Mouse (Mus musculus) thymus, adult 2 months (tissue): Measurements from ENCODE around the gene Gm17482. TPM values are rescaled to one million over a fixed set of nuclear protein-coding genes. Genes with fewer than 3 reads are reported as not detected.

Source experiments
- DNase-seq: peaks from one replicate; pipeline ENCODE4 v3.0.0; 2021
- H3K27ac ChIP-seq: fragments of 200-500 bp; 2 replicates; pipeline ENCODE4 v1.5.1; 2012; ENCODE audit warnings: low read length, control low read depth; ENCODE audit not compliant: control insufficient read depth, insufficient read depth
- H3K27me3 ChIP-seq: fragments of 200-500 bp; 2 replicates; pipeline ENCODE4 v1.6.1; 2012; ENCODE audit warnings: mild to moderate bottlenecking, low read length, moderate library complexity, mixed read lengths; ENCODE audit not compliant: control insufficient read depth, insufficient read depth
- H3K36me3 ChIP-seq: fragments of 200-500 bp; 2 replicates; pipeline ENCODE4 v1.6.1; 2012; ENCODE audit warnings: mild to moderate bottlenecking, low read length, moderate library complexity; ENCODE audit not compliant: control insufficient read depth, insufficient read depth
- H3K4me1 ChIP-seq: fragments of 200-500 bp; replicated peaks from 2 replicates; pipeline ENCODE4 v1.6.1; 2012; ENCODE audit warnings: low read length; ENCODE audit not compliant: control insufficient read depth, insufficient read depth
- H3K4me3 ChIP-seq: fragments of 200-500 bp; 2 replicates; pipeline ENCODE4 v1.5.1; 2012; ENCODE audit warnings: mild to moderate bottlenecking, low read length, control low read depth, moderate library complexity; ENCODE audit not compliant: control insufficient read depth, insufficient read depth
- CTCF ChIP-seq: fragments of 200-500 bp; IDR thresholded peaks from 2 replicates; pipeline ENCODE4 v1.5.1; 2012; ENCODE audit warnings: mild to moderate bottlenecking, control low read depth, low read length, moderate library complexity, borderline replicate concordance; ENCODE audit not compliant: control insufficient read depth, poor library complexity, insufficient read depth; ENCODE audit errors: extremely low read depth
- POLR2A ChIP-seq: fragments of 200-500 bp; IDR thresholded peaks from 2 replicates; pipeline ENCODE4 v1.6.1; 2012; ENCODE audit warnings: mild to moderate bottlenecking, low read length, control low read depth, moderate library complexity; ENCODE audit not compliant: control insufficient read depth, poor library complexity, insufficient read depth; ENCODE audit errors: extremely low read depth
- WGBS: fragments of 180-500 bp; shearing (Covaris S2); methylation state at CpG from one replicate; pipeline ENCODE4 v1.1.7; 2018; 5-methylcytosine and 5-hydroxymethylcytosine counted together
- polyA plus RNA-seq: library from polyadenylated mRNA; depleted of rRNA; stranded (reverse); fragments of >200 nt; gene quantifications from 2 replicates; pipeline ENCODE4 v1.2.3, GENCODE M21; 2012; rRNA removed

Gm17482 gene
- not detected in 2 replicates for polyA plus RNA-seq

DNA sequence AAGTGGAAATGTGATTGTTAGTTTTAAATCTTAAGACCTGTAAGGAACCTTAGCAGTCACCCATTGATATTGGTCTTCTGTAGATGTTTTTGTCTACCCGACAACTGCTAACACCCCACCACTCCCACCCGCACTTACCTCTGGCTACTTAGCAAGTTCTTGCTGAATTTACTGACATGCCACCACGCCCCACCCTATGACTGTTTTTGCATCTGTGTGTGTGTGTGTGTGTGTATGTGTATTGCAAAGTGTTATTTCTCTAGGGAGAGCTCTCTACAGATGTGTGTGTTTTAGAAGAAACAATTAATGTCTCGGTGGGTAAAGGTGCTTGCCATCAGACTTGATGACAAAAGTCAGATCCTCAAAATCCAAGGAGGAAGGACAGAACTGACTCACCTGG, at the start of gene Gm17482:
Gm17482 (plus strand) TSS at position 301 of the 400 bp plus-strand sequence.
- TF ChIP-seq CTCF (no peak), POLR2A (no peak)

DNA sequence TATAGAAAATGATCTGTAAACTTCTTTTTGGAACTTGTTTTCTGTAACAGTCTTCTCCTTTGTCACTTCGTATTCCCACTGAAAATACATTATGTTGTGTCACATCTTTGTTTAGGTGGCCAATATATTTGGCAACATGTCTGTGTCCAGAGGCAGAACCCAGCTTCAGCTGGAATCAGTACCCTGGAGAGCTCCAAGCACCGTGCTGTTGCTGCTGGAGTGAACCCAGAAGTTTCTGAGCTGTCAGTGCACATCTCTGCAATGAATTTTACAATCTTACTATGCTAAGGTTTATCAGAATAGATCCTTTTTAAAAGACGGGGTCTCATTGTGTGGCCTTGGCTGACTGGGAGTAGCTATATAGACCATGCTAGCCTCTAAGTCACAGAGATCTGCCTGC, 48.3 kb upstream of the Gm17482 start:
- H3K27me3 ChIP-seq, result no peaks in the 10 kb centered on the region
- H3K27ac ChIP-seq, result no peak overlapping the region
- H3K4me1 ChIP-seq, result no peaks in the 10 kb centered on the region
- peak; percentile 2 for DNase-seq
- no peaks in the 10 kb centered on the region for H3K36me3 ChIP-seq
- WGBS, result 32% methylated on average over 3 of the region's 3 CpGs
- no peak overlapping the region for H3K4me3 ChIP-seq
- TF ChIP-seq POLR2A (no peak), CTCF (no peak)

More for the DNA sequence above, at the start of gene Gm17482:
- no peaks in the 10 kb centered on the region for H3K27me3 ChIP-seq
- WGBS, result 79% methylated on average over 4 of the region's 4 CpGs
- no peak for DNase-seq
- no peak within 1 kb of the TSS for H3K4me3 ChIP-seq
- no peak within 1 kb of the TSS for H3K27ac ChIP-seq
- H3K36me3 ChIP-seq, result no peaks in the 10 kb centered on the region
- H3K4me1 ChIP-seq, result no peaks in the 10 kb centered on the region

DNA sequence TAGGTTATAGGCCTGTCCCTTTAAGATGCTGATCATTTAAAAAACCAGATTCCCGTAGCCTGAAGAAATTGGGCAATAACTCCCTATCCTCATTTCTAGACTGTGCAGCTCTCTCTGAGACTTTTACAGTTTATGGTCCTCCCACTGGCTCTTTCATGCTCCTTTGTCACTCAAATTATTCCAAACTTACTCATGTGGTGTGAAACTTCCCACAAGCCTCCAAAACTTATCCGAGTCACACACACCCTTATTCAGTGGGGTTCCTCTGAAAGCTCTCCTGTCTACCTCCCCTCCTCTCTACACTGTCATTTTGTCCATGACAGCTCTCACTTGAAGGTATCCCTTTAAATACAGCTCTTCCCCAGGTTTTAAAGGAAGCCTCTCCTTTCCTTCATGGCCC, 46.0 kb upstream of the Gm17482 start:
- TF ChIP-seq POLR2A (no peak), CTCF (no peak)
- Histone ChIP-seq H3K36me3 (no peaks in the 10 kb centered on the region), H3K27ac (no peak overlapping the region), H3K4me3 (no peak overlapping the region), H3K27me3 (no peaks in the 10 kb centered on the region), H3K4me1 (no peaks in the 10 kb centered on the region)
- 88% methylated on average over 2 of the region's 2 CpGs for WGBS
- no peak for DNase-seq

DNA sequence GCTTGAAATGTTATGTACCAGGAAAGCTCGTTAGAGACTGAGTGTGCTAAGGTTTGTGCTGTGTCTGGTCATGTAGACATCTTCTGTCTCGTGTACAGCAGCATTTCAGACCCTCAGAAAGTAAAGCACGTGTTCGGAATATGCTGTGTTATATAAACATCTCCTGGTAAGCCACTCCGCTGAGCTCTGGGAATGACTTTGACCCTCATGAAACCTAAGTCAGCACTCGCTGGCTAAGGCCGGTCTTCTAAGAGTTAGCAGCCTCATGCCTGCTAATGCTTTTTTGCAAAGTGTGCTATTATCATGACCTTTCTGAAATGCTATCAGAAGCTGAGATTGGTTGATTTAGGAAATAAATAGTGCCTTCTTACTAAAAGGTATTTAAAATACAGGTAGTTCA, 36.0 kb upstream of the Gm17482 start:
- TF ChIP-seq CTCF, result no peak
- TF ChIP-seq POLR2A, result no peak
- Histone ChIP-seq H3K27me3 (no peaks in the 10 kb centered on the region), H3K27ac (no peak overlapping the region), H3K4me1 (no peaks in the 10 kb centered on the region), H3K4me3 (no peak overlapping the region), H3K36me3 (no peaks in the 10 kb centered on the region)
- no peak for DNase-seq
- 92% methylated on average over 7 of the region's 7 CpGs for WGBS

DNA sequence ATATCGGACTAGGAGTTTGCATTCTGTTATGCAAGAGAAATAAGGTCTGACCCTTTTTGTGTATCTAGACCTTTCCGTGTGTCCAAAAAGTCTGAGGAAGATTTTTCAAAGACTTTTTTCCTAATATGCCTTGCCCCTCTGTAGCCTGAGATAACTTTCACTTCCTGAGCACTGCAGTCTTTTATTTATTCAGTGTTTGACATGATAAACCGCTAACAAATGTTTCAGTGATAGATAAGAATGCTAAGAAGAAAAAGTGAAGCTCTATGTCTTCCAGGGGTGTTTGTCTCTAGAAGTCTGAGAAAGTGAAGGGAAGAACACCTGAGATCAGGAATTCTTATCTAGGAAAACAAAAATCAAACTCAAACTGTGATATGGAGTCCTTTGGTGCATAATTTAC, 26.4 kb upstream of the Gm17482 start:
- TF ChIP-seq CTCF, result no peak
- TF ChIP-seq POLR2A, result no peak
- Histone ChIP-seq H3K27ac (no peak overlapping the region), H3K36me3 (no peaks in the 10 kb centered on the region), H3K27me3 (no peaks in the 10 kb centered on the region), H3K4me3 (no peak overlapping the region), H3K4me1 (no peaks in the 10 kb centered on the region)
- 86% methylated on average over 3 of the region's 3 CpGs for WGBS
- no peak for DNase-seq

DNA sequence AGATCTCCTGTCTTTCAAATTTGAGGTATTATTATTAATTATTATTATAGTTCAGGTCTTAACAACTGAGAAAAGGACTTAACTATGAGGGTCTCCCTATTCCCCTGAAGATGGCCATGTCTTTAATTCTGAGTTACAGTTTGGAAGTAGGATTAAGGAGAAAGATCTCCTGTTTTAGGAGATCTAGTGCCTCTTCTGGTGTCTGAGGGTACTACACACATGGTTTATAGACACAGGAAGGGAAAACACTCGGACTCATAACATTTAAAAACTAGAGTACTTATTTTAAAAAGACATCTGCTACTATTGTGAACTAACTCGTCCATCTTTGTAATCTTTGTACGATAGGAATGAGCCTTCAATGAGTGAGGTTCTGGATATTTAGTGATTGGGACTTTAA, 24.1 kb upstream of the Gm17482 start:
- Histone ChIP-seq H3K27me3 (no peaks in the 10 kb centered on the region), H3K27ac (no peak overlapping the region), H3K36me3 (no peaks in the 10 kb centered on the region), H3K4me1 (no peaks in the 10 kb centered on the region), H3K4me3 (no peak overlapping the region)
- WGBS, result 86% methylated on average over 3 of the region's 3 CpGs
- no peak for DNase-seq
- no peak for TF ChIP-seq CTCF

DNA sequence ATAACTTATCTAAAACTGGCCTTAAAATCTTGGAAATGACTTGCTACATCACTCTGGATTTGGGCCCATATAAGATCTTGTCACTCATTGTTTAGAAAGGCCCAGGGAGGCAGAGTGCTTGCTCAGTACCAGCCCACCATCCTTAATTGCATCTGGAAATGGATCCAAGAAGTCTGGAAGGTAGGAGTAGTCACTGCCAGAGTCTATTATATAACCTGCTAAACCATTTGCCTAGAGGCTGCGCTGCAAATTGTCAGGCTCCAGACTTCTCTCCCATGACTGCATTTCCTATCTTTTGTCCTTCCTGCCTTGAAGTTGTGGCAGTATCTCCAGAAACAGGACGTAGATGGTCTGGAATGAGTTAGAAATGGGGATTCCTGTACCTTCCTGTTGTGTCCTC, 17.0 kb upstream of the Gm17482 start:
- WGBS, result 89% methylated on average over 2 of the region's 2 CpGs
- Histone ChIP-seq H3K4me3 (no peak overlapping the region), H3K36me3 (no peaks in the 10 kb centered on the region), H3K4me1 (no peaks in the 10 kb centered on the region), H3K27me3 (no peaks in the 10 kb centered on the region), H3K27ac (no peak overlapping the region)
- TF ChIP-seq CTCF, result no peak
- no peak for TF ChIP-seq POLR2A
- no peak for DNase-seq
